Mouse (Mus musculus): Measurements from ENCODE around the gene Nr3c2.

- TF ChIP-seq CTCF (conservative IDR thresholded peaks at IDR 0.05; ENCODE audit: insufficient read depth, insufficient read length, low read depth, low read length) (no peak), POLR2A (IDR thresholded peaks at IDR 0.05; ENCODE audit: low read depth, low read length) (no peak)
These were observed 234.6 kb downstream of the Nr3c2 start for GRCm38 (mm10) chr8:77133797-77134385.

Data from kidney, adult 2 months (tissue).